ENCODE assay signal across 8 mouse cellular contexts in genomic region chr12:59039971-59040844, GRCm38 (mm10). TPM values are rescaled to one million over a fixed set of nuclear protein-coding genes. Genes with fewer than 3 reads are reported as not detected.
DNase-seq lines count a peak whose midpoint lies in the region; ATAC-seq and TF ChIP-seq lines count a peak whose summit lies in the region.

No protein-coding gene starts in this region.

- H3K4me2 ChIP-seq in liver, embryonic 14.5 days (ENCODE audit: low read depth), result peak overlapping the region; percentile 43

- H3K27ac ChIP-seq in brown adipose tissue, adult 24 weeks (replicated peaks; ENCODE audit: low read depth, low read length), result peak overlapping the region; percentile 89
- H3K27ac ChIP-seq in liver, embryonic 14.5 days, result peak overlapping the region; percentile 88

- H3K4me1 ChIP-seq in brown adipose tissue, adult 24 weeks (ENCODE audit: control insufficient read depth, insufficient read depth, insufficient read length, low read length), result no peaks in the 10 kb centered on the region
- H3K4me1 ChIP-seq in liver, embryonic 14.5 days (replicated peaks; ENCODE audit: control insufficient read depth in 2 of 2, insufficient read depth in 2 of 2, low read length in 1 of 2), result peaks cover 0 to 7% of the 10 kb centered on the region in 2 experiments; a peak in 2 of 4 replicates

- peaks cover 20% of the 10 kb centered on the region for H3K36me3 ChIP-seq in liver, embryonic 14.5 days (replicated peaks; ENCODE audit: control insufficient read depth, insufficient read depth, low read depth)

- 1% methylated on average over 23 of the region's 23 CpGs for WGBS in liver, embryonic 14.5 days (ENCODE audit: insufficient replicate concordance)

- ATAC-seq in cerebellum, adult (ENCODE audit: insufficient number of reproducible peaks, low FRiP score, low TSS enrichment), result peak; percentile 15; the same call in 1 of the 2 replicates
- ATAC-seq in liver, embryonic 14.5 days (ENCODE audit: insufficient read depth), result peak; percentile 91

- TF ChIP-seq EP300 in liver, embryonic 14.5 days (IDR thresholded peaks at IDR 0.05; ENCODE audit: low read depth), result peak; percentile 51

- no peaks in the 10 kb centered on the region for H3K9me3 ChIP-seq in liver, embryonic 14.5 days (ENCODE audit: control insufficient read depth, low read length)

- TF ChIP-seq CTCF in liver, embryonic 14.5 days (IDR thresholded peaks at IDR 0.05; ENCODE audit: low read depth), result no peak

- no peaks in the 10 kb centered on the region for H3K27me3 ChIP-seq in liver, embryonic 14.5 days (ENCODE audit: control insufficient read depth, insufficient read depth, low read length)

- peak overlapping the region; percentile 49 for H3K4me3 ChIP-seq in brown adipose tissue, adult 24 weeks (ENCODE audit: insufficient read depth, low read depth, low read length)
- peak overlapping the region in 1 of 2 experiments; percentile 47; a peak in 3 of 4 replicates for H3K4me3 ChIP-seq in liver, embryonic 14.5 days (ENCODE audit: insufficient read depth in 1 of 2, low read depth in 2 of 2, low read length in 2 of 2)

- peak overlapping the region; percentile 55 for H3K9ac ChIP-seq in liver, embryonic 14.5 days (replicated peaks)

- DNase-seq in cerebellum, adult 11 months, result no peak
- peak; percentile 8 for DNase-seq in gastrocnemius, postnatal 10 days
- DNase-seq in induced T-regulatory cell, adult 2 months (ENCODE audit: low read depth), result peak; percentile 68
- peak; percentile 81 to 84 (median 84) for DNase-seq in liver, embryonic 14.5 days (ENCODE audit: low read depth in 3 of 3, low spot score in 3 of 3)
- peak; percentile 72 for DNase-seq in neural tube, embryonic 10.5 days (ENCODE audit: extremely low spot score, low spot score)
- DNase-seq in layer of hippocampus, adult 9-10 months (ENCODE audit: low spot score), result no peak

RNA-seq across cellular contexts. Expression of gene Trappc6b, which starts 21.1 kb away (rescaled TPM):
- 97.3 and 120 TPM in 2 replicates for polyA plus RNA-seq in brown adipose tissue, adult 24 weeks (2012; ENCODE audit: insufficient read depth, insufficient read length, missing spikeins)
- 10 to 100 TPM; 36.9 to 37.8 TPM for total RNA-seq in gastrocnemius, postnatal 10 days (2021)
- polyA plus RNA-seq in liver, embryonic 14.5 days (2012; rRNA removed), result 26.8 and 36.4 TPM in 2 replicates
- 32.3 and 34.3 TPM in 2 replicates for polyA plus RNA-seq in liver, embryonic 14.5 days (2014; fragmentation: Nextera tagmentation; extraction: Ambion mirVana)

RNA-seq across cellular contexts. Expression of gene Pnn, which starts 26.5 kb away (rescaled TPM):
- polyA plus RNA-seq in brown adipose tissue, adult 24 weeks (2012; ENCODE audit: insufficient read depth, insufficient read length, missing spikeins), result 28.1 and 30.3 TPM in 2 replicates
- 10 to 100 TPM; 18.6 to 27.6 TPM for total RNA-seq in gastrocnemius, postnatal 10 days (2021)
- polyA plus RNA-seq in liver, embryonic 14.5 days (2012; rRNA removed), result 19.2 and 43.8 TPM in 2 replicates
- polyA plus RNA-seq in liver, embryonic 14.5 days (2014; fragmentation: Nextera tagmentation; extraction: Ambion mirVana), result 27.3 and 29.9 TPM in 2 replicates

RNA-seq across cellular contexts. Expression of gene Gemin2, which starts 27.0 kb away (rescaled TPM):
- 5.0 and 5.6 TPM in 2 replicates for polyA plus RNA-seq in brown adipose tissue, adult 24 weeks (2012; ENCODE audit: insufficient read depth, insufficient read length, missing spikeins)
- total RNA-seq in gastrocnemius, postnatal 10 days (2021), result 1 to 10 TPM; 5.5 to 6.1 TPM
- polyA plus RNA-seq in liver, embryonic 14.5 days (2012; rRNA removed), result 7.6 and 10.2 TPM in 2 replicates
- 14.3 and 14.5 TPM in 2 replicates for polyA plus RNA-seq in liver, embryonic 14.5 days (2014; fragmentation: Nextera tagmentation; extraction: Ambion mirVana)

RNA-seq across cellular contexts. Expression of gene Sec23a, which starts 28.4 kb away (rescaled TPM):
- 15.7 and 16.2 TPM in 2 replicates for polyA plus RNA-seq in brown adipose tissue, adult 24 weeks (2012; ENCODE audit: insufficient read depth, insufficient read length, missing spikeins)
- total RNA-seq in gastrocnemius, postnatal 10 days (2021), result 10 to 100 TPM; 50.6 to 59.4 TPM
- polyA plus RNA-seq in liver, embryonic 14.5 days (2012; rRNA removed), result 8.0 and 10.6 TPM in 2 replicates
- polyA plus RNA-seq in liver, embryonic 14.5 days (2014; fragmentation: Nextera tagmentation; extraction: Ambion mirVana), result 23.7 and 25.1 TPM in 2 replicates

RNA-seq across cellular contexts. Expression of gene Mia2, which starts 55.4 kb away (rescaled TPM):
- polyA plus RNA-seq in brown adipose tissue, adult 24 weeks (2012; ENCODE audit: insufficient read depth, insufficient read length, missing spikeins), result 60.2 and 62.5 TPM in 2 replicates
- total RNA-seq in gastrocnemius, postnatal 10 days (2021), result 10 to 100 TPM; 67.3 to 77.8 TPM
- 26.9 and 31.7 TPM in 2 replicates for polyA plus RNA-seq in liver, embryonic 14.5 days (2012; rRNA removed)
- polyA plus RNA-seq in liver, embryonic 14.5 days (2014; fragmentation: Nextera tagmentation; extraction: Ambion mirVana), result 42.6 and 43.4 TPM in 2 replicates

Comparison
In these comparisons a context has a peak if more than half of its experiments do, and no peak if none do; other contexts are left out.
1. DNase-seq: peak in gastrocnemius, postnatal 10 days (single experiment), induced T-regulatory cell, adult 2 months (single experiment), liver, embryonic 14.5 days (3 of 3) and neural tube, embryonic 10.5 days (single experiment); none in cerebellum, adult 11 months (single experiment) and layer of hippocampus, adult 9-10 months (single experiment).